Mouse (Mus musculus): ENCODE measurements around the gene Olfr1371. TPM values are rescaled to one million over a fixed set of nuclear protein-coding genes. Genes with fewer than 3 reads are reported as not detected.

Gene Olfr1371
- polyA plus RNA-seq, 1 experiment from 2014 or later = not detected

GRCm38 (mm10) chr11:52234509-52234908, 20.7 kb upstream of the Olfr1371 start:
- no peak for TF ChIP-seq EP300 (IDR thresholded peaks at IDR 0.05)
- no peak for TF ChIP-seq CTCF (IDR thresholded peaks at IDR 0.05)
- Histone ChIP-seq H3K4me1 (ENCODE audit: insufficient read depth, low read depth, low read length) (peaks cover 20% of the 10 kb centered on the region; the same call in 1 of the 2 replicates), H3K4me3 (ENCODE audit: low read depth, low read length) (no peak overlapping the region), H3K27me3 (replicated peaks; ENCODE audit: insufficient read depth, low read length) (no peaks in the 10 kb centered on the region), H3K9ac (replicated peaks; ENCODE audit: low read depth) (no peak overlapping the region), H3K4me2 (replicated peaks; ENCODE audit: low read depth, low read length) (no peak overlapping the region), H3K27ac (ENCODE audit: low read length) (0 out of 2 replicates have a peak overlapping the region, but pooled peaks have one; percentile 6), H3K9me3 (ENCODE audit: low read length) (no peaks in the 10 kb centered on the region), H3K36me3 (ENCODE audit: insufficient read depth, low read length) (0 out of 2 replicates have a peak, but pooled peaks cover 4% of the 10 kb centered on the region)
- DNase-seq (ENCODE audit: low spot score) (no peak), ATAC-seq (no peak)

GRCm38 (mm10) chr11:52233906-52234305, 20.1 kb upstream of the Olfr1371 start:
- Histone ChIP-seq H3K9ac (replicated peaks; ENCODE audit: low read depth) (no peak overlapping the region), H3K4me3 (ENCODE audit: low read depth, low read length) (no peak overlapping the region), H3K4me1 (ENCODE audit: insufficient read depth, low read depth, low read length) (peaks cover 20% of the 10 kb centered on the region; the same call in 1 of the 2 replicates)

DNA sequence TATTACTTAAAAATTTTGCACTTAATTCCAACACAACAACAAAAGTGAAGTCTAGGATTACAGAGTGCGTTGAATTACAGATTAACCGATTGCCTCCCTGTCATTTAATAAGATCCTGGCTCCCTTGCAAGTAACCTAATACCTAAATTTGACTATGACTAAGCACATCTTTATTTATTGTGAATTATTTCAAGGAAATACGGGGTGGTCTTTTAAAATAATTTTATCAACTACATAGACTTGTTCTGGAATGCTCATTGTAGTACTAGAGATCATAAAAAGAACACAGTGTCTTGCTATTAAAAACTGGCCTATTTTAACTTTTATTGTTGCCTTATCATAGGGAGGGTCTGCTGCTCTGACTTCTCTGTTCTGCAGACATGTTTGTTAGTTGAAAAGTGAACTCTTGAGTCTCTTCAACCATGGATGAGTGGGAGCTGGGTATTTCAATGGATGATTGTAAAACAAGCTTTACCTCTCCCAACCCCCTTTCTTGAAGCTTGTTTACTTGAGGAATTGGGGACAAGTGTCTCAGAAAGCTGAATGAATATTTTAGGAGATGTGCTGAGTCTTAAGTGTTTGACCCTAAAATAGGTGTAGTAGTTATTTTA, 19.4 kb upstream of the Olfr1371 start:
- no peak for ATAC-seq
- TF ChIP-seq EP300 (IDR thresholded peaks at IDR 0.05) = no peak
- TF ChIP-seq CTCF (IDR thresholded peaks at IDR 0.05) = no peak
- Histone ChIP-seq H3K4me1 (ENCODE audit: insufficient read depth, low read depth, low read length) (peaks cover 20% of the 10 kb centered on the region; the same call in 1 of the 2 replicates), H3K27ac (ENCODE audit: low read length) (no peak overlapping the region), H3K27me3 (replicated peaks; ENCODE audit: insufficient read depth, low read length) (no peaks in the 10 kb centered on the region), H3K4me2 (replicated peaks; ENCODE audit: low read depth, low read length) (peak overlapping the region; percentile 76), H3K36me3 (ENCODE audit: insufficient read depth, low read length) (0 out of 2 replicates have a peak, but pooled peaks cover 4% of the 10 kb centered on the region), H3K9ac (replicated peaks; ENCODE audit: low read depth) (peak overlapping the region; percentile 100; the same call in 1 of the 2 replicates), H3K4me3 (ENCODE audit: low read depth, low read length) (peak overlapping the region; percentile 99), H3K9me3 (ENCODE audit: low read length) (no peaks in the 10 kb centered on the region)
- WGBS = 15% methylated on average over 3 of the region's 3 CpGs
- no peak for DNase-seq (ENCODE audit: low spot score)

More at GRCm38 (mm10) chr11:52233906-52234305, 20.1 kb upstream of the Olfr1371 start:
- ATAC-seq = no peak
- DNase-seq (ENCODE audit: low spot score) = no peak
- 0 out of 2 replicates have a peak, but pooled peaks cover 4% of the 10 kb centered on the region for H3K36me3 ChIP-seq (ENCODE audit: insufficient read depth, low read length)
- H3K9me3 ChIP-seq (ENCODE audit: low read length) = no peaks in the 10 kb centered on the region
- H3K27me3 ChIP-seq (replicated peaks; ENCODE audit: insufficient read depth, low read length) = no peaks in the 10 kb centered on the region
- peak overlapping the region; percentile 76 for H3K4me2 ChIP-seq (replicated peaks; ENCODE audit: low read depth, low read length)
- H3K27ac ChIP-seq (ENCODE audit: low read length) = no peak overlapping the region; the same call in 1 of the 2 replicates
- WGBS = 70% methylated on average over 1 of the region's 1 CpGs
- TF ChIP-seq CTCF (IDR thresholded peaks at IDR 0.05) (no peak), EP300 (IDR thresholded peaks at IDR 0.05) (no peak)

DNA sequence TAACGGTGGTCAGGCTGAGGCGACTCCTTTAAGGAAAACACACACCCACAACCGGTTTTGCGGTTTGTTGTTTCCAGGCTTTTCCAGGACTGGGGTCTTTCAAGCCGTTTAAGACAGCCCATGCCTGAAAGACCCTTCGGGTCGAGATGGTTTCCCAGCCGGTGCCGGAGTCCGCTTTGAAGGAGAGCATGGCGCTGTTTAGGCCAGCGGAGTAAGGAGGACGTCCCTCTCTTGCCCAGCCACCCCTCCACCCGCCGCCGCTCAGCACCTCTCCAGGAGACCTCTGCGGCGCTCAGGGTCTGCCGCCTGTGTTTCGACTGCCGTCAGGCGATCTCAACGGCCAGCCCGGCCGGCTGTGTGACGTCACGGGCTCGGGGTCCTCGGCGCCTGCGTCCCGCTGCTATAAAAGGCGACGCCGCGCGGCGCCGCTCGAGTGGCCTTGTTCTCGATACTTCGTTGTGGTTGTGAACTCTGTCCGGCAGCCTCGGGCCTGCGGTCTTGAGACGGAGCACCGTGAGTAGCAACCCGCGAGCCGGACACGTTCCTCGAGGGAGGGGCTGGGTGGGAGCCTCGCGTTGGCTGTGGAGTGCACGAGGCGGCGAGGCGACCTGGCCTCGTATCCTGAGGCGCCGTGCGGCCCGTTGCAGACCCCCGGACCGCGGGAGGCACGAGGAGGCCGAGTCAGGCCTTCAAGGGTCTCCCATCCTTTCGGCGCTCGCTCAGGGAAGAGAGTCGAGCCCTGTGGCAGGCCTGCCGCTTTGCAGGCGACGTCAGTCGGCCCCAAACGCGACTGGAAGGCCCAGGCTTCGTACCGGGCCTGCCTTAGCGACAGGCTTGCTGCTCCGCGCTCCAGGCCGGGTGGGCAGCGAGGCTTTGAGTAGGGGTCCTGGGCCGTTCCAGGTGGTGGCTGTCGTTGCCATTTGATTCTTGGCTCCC, 18.1 kb upstream of the Olfr1371 start, which contains the start of gene Skp1a:
Gene Skp1a, plus strand, starts transcription at position 390 of the 936 bp plus-strand sequence.
- no peaks in the 10 kb centered on the region for H3K27me3 ChIP-seq (replicated peaks; ENCODE audit: insufficient read depth, low read length)
- H3K4me2 ChIP-seq (replicated peaks; ENCODE audit: low read depth, low read length) = peak within 1 kb of the TSS; percentile 76
- WGBS = 4% methylated on average over 77 of the region's 87 CpGs
- ATAC-seq (peak; percentile 92), DNase-seq (ENCODE audit: low spot score) (peak; percentile 95)
- H3K27ac ChIP-seq (ENCODE audit: low read length) = peak within 1 kb of the TSS; percentile 99
- H3K4me1 ChIP-seq (ENCODE audit: insufficient read depth, low read depth, low read length) = peaks cover 20% of the 10 kb centered on the region; the same call in 1 of the 2 replicates
- no peaks in the 10 kb centered on the region for H3K36me3 ChIP-seq (ENCODE audit: insufficient read depth, low read length)
- TF ChIP-seq EP300 (IDR thresholded peaks at IDR 0.05) (no peak; the same call in none of the 2 replicates), CTCF (IDR thresholded peaks at IDR 0.05) (0 out of 2 replicates have a peak, but pooled peaks have one; percentile 0)
- peak within 1 kb of the TSS; percentile 99 for H3K4me3 ChIP-seq (ENCODE audit: low read depth, low read length)
- H3K9me3 ChIP-seq (ENCODE audit: low read length) = no peaks in the 10 kb centered on the region
- H3K9ac ChIP-seq (replicated peaks; ENCODE audit: low read depth) = peak within 1 kb of the TSS; percentile 100

DNA sequence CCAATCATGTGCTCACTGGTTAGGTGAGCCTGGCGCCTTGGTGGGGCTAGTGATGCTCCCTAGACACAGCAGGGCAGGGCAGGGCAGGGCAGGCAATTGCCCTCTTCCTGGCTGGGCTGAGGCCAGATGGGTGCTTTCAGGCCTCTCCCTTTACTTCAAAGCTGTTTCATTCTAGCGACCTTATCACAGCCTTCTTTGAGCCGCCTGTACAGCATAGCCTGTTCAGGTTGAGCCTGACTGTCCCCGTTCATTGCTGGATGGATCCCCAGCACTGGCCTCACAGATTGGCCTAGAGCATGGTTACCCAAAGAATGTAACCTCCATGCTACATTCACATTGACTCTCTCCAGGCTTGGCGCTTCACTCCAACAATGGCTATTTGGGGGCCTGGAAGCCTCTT, 16.9 kb upstream of the Olfr1371 start:
- no peak for ATAC-seq
- Histone ChIP-seq H3K36me3 (ENCODE audit: insufficient read depth, low read length) (no peaks in the 10 kb centered on the region), H3K4me3 (ENCODE audit: low read depth, low read length) (no peak overlapping the region)

More for the DNA sequence above, 16.9 kb upstream of the Olfr1371 start:
- Histone ChIP-seq H3K27me3 (replicated peaks; ENCODE audit: insufficient read depth, low read length) (no peaks in the 10 kb centered on the region), H3K4me1 (ENCODE audit: insufficient read depth, low read depth, low read length) (peaks cover 20% of the 10 kb centered on the region; the same call in 1 of the 2 replicates), H3K4me2 (replicated peaks; ENCODE audit: low read depth, low read length) (peak overlapping the region; percentile 76; the same call in 1 of the 2 replicates), H3K27ac (ENCODE audit: low read length) (0 out of 2 replicates have a peak overlapping the region, but pooled peaks have one; percentile 99), H3K9ac (replicated peaks; ENCODE audit: low read depth) (no peak overlapping the region), H3K9me3 (ENCODE audit: low read length) (no peaks in the 10 kb centered on the region)
- no peak for TF ChIP-seq CTCF (IDR thresholded peaks at IDR 0.05)
- no peak for TF ChIP-seq EP300 (IDR thresholded peaks at IDR 0.05)
- 49% methylated on average over 5 of the region's 5 CpGs for WGBS
- DNase-seq (ENCODE audit: low spot score) = no peak
